Mouse (Mus musculus) frontal cortex, postnatal 36 days (tissue): ENCODE results near the gene Ube2f.

Experiments
- DNase-seq, 2 experiments: peaks; one replicate each; pipeline ENCODE4 v3.0.0; 2022; ENCODE audit warnings: low spot score in 2 of 2

The Ube2f gene

GRCm38 (mm10) chr1:91297799-91298744 lies 48.0 kb downstream of the Ube2f start, which contains the start of gene Scly:
TSS of gene Scly (plus strand) at chr1:91298338.
- peak; percentile 95 to 96 for DNase-seq

- DNase-seq, result no peak
These were observed 49.1 kb downstream of the Ube2f start for GRCm38 (mm10) chr1:91299026-91299706.

GRCm38 (mm10) chr1:91299707-91300426 lies 49.8 kb downstream of the Ube2f start:
- DNase-seq, result no peak

GRCm38 (mm10) chr1:91301206-91301920 lies 51.3 kb downstream of the Ube2f start:
- DNase-seq, result no peak

- no peak for DNase-seq
These were observed 51.9 kb downstream of the Ube2f start for GRCm38 (mm10) chr1:91302021-91302420.

GRCm38 (mm10) chr1:91304621-91305020 lies 54.5 kb downstream of the Ube2f start:
- no peak for DNase-seq

- DNase-seq, result no peak
These were observed 59.4 kb downstream of the Ube2f start for GRCm38 (mm10) chr1:91309366-91310085.

GRCm38 (mm10) chr1:91312273-91312672 lies 62.2 kb downstream of the Ube2f start:
- DNase-seq, result no peak

- no peak for DNase-seq
These were observed 63.1 kb downstream of the Ube2f start for GRCm38 (mm10) chr1:91313251-91313650.

GRCm38 (mm10) chr1:91317656-91318055 lies 67.6 kb downstream of the Ube2f start:
- DNase-seq, result no peak

GRCm38 (mm10) chr1:91321760-91322438 lies 71.8 kb downstream of the Ube2f start, which contains the start of gene Espnl:
TSS of gene Espnl (plus strand) at chr1:91322075.
- DNase-seq, result no peak

GRCm38 (mm10) chr1:91324646-91325045 lies 74.5 kb downstream of the Ube2f start:
- no peak for DNase-seq

GRCm38 (mm10) chr1:91325488-91326042 lies 75.5 kb downstream of the Ube2f start:
- DNase-seq, result no peak

GRCm38 (mm10) chr1:91332102-91332501 lies 82.0 kb downstream of the Ube2f start:
- peak; percentile 38 to 64 for DNase-seq

GRCm38 (mm10) chr1:91333582-91333981 lies 83.5 kb downstream of the Ube2f start:
- no peak for DNase-seq

- DNase-seq, result no peak
These were observed 87.3 kb downstream of the Ube2f start for GRCm38 (mm10) chr1:91337355-91337754.
